Mouse (Mus musculus) adrenal gland, adult 2 months (tissue): ENCODE data around the gene Dtl. TPM values are rescaled to one million over a fixed set of nuclear protein-coding genes. Genes with fewer than 3 reads are reported as not detected.

ENCODE experiments used
- DNase-seq: peaks from one replicate; pipeline ENCODE4 v3.0.0; 2021
- long read RNA-seq: library from polyadenylated mRNA; stranded (forward); transcript quantifications from one replicate; pipeline ENCODE4 v2.0.0, GENCODE M21; 2021
- polyA plus RNA-seq: library from polyadenylated mRNA; depleted of rRNA; stranded (reverse); fragments of >200 nt; gene quantifications from 2 replicates; pipeline ENCODE4 v1.2.3, GENCODE M21; 2012; rRNA removed
- total RNA-seq, 2 experiments: library from RNA; stranded (reverse); gene quantifications; 2 replicates each; pipeline ENCODE4 v1.2.3; 2021

The Dtl gene
- total RNA-seq = 1 to 10 TPM in 1 of 2 experiments, under 1 TPM in 1; 0.90 to 1.0 TPM
- 0.19 and 0.34 TPM in 2 replicates for polyA plus RNA-seq
- long read RNA-seq = 0 reads

GRCm38 (mm10) chr1:191575458-191576247 lies at the start of gene Dtl, which contains the start of gene Ints7:
Gene Dtl, minus strand, starts transcription at chr1:191575544.
Gene Ints7, plus strand, starts transcription at chr1:191575636.
- peak; percentile 100 for DNase-seq

- DNase-seq = no peak
These were observed 49.7 kb upstream of the Dtl start for GRCm38 (mm10) chr1:191625026-191625425.

GRCm38 (mm10) chr1:191624492-191624891 lies 49.1 kb upstream of the Dtl start:
- DNase-seq = no peak

GRCm38 (mm10) chr1:191622801-191623200 lies 47.5 kb upstream of the Dtl start:
- DNase-seq = peak; percentile 38

- DNase-seq = peak; percentile 65
These were observed 45.8 kb upstream of the Dtl start for GRCm38 (mm10) chr1:191621096-191621495.

GRCm38 (mm10) chr1:191618067-191618766 lies 42.9 kb upstream of the Dtl start:
- DNase-seq = no peak

GRCm38 (mm10) chr1:191617589-191617988 lies 42.2 kb upstream of the Dtl start:
- DNase-seq = no peak

- no peak for DNase-seq
These were observed 40.9 kb upstream of the Dtl start for GRCm38 (mm10) chr1:191616245-191616644.

- DNase-seq = no peak
These were observed 37.5 kb upstream of the Dtl start for GRCm38 (mm10) chr1:191612877-191613276.

GRCm38 (mm10) chr1:191611686-191612085 lies 36.3 kb upstream of the Dtl start:
- DNase-seq = no peak

GRCm38 (mm10) chr1:191610357-191610756 lies 35.0 kb upstream of the Dtl start:
- DNase-seq = no peak

- no peak for DNase-seq
These were observed 34.2 kb upstream of the Dtl start for GRCm38 (mm10) chr1:191609578-191609977.

GRCm38 (mm10) chr1:191609051-191609450 lies 33.7 kb upstream of the Dtl start:
- no peak for DNase-seq

GRCm38 (mm10) chr1:191604690-191605089 lies 29.3 kb upstream of the Dtl start:
- no peak for DNase-seq

GRCm38 (mm10) chr1:191599210-191599609 lies 23.9 kb upstream of the Dtl start:
- no peak for DNase-seq

GRCm38 (mm10) chr1:191596076-191596475 lies 20.7 kb upstream of the Dtl start:
- no peak for DNase-seq

GRCm38 (mm10) chr1:191592016-191592720 lies 16.8 kb upstream of the Dtl start:
- no peak for DNase-seq

- no peak for DNase-seq
These were observed 13.4 kb upstream of the Dtl start for GRCm38 (mm10) chr1:191588749-191589148.

- no peak for DNase-seq
These were observed 11.7 kb upstream of the Dtl start for GRCm38 (mm10) chr1:191587062-191587461.

GRCm38 (mm10) chr1:191585704-191586103 lies 10.4 kb upstream of the Dtl start:
- DNase-seq = no peak

- DNase-seq = no peak
These were observed 9.1 kb upstream of the Dtl start for GRCm38 (mm10) chr1:191584483-191584882.

GRCm38 (mm10) chr1:191583836-191584235 lies 8.5 kb upstream of the Dtl start:
- DNase-seq = no peak

GRCm38 (mm10) chr1:191581641-191582040 lies 6.3 kb upstream of the Dtl start:
- DNase-seq = no peak
